Mouse (Mus musculus) MEL (cell line): ENCODE results near the gene Sbk1. TPM values are rescaled to one million over a fixed set of nuclear protein-coding genes. Genes with fewer than 3 reads are reported as not detected.

ENCODE experiments used
- DNase-seq: peaks from one replicate; pipeline ENCODE4 v3.0.0; 2011; ENCODE audit warnings: low read depth, low spot score
- H3K27ac ChIP-seq: 2 replicates; pipeline ENCODE4 v1.5.1; 2012; ENCODE audit warnings: low read depth, mild to moderate bottlenecking, control low read depth, low read length, moderate library complexity; ENCODE audit not compliant: control insufficient read depth
- H3K27me3 ChIP-seq, 2 experiments: fragments of 150-350 bp in 1 of 2; sonication (generic) in 1 of 2; 2 replicates each; pipeline ENCODE4 v1.6.1; 2012; ENCODE audit warnings: low read length in 2 of 2, mild to moderate bottlenecking in 2 of 2, improper control_type of control experiment in 1 of 2, moderate library complexity in 1 of 2; ENCODE audit not compliant: insufficient read depth in 2 of 2, control insufficient read depth in 1 of 2
- H3K36me3 ChIP-seq, 2 experiments: 2 replicates each; pipeline ENCODE4 v1.6.1; 2012 to 2014; ENCODE audit warnings: low read length in 2 of 2, improper control_type of control experiment in 1 of 2, inconsistent platforms in 1 of 2, mild to moderate bottlenecking in 1 of 2; ENCODE audit not compliant: insufficient read depth in 2 of 2, control insufficient read depth in 1 of 2
- H3K4me1 ChIP-seq, 2 experiments: fragments of 150-350 bp in 1 of 2; sonication (generic) in 1 of 2; 2 replicates each; pipeline ENCODE4 v1.6.1; 2012; ENCODE audit warnings: low read length in 2 of 2, improper control_type of control experiment in 1 of 2, mild to moderate bottlenecking in 1 of 2; ENCODE audit not compliant: insufficient read depth in 2 of 2, control insufficient read depth in 1 of 2
- H3K4me3 ChIP-seq, 2 experiments: fragments of 150-350 bp in 1 of 2; sonication (generic) in 1 of 2; 2 replicates each; pipeline ENCODE4 v1.5.1; 2012; ENCODE audit warnings: low read depth in 2 of 2, low read length in 2 of 2, mild to moderate bottlenecking in 2 of 2, moderate library complexity in 2 of 2, control low read depth in 1 of 2, improper control_type of control experiment in 1 of 2; ENCODE audit not compliant: control insufficient read depth in 1 of 2, insufficient read depth in 1 of 2
- H3K79me2 ChIP-seq: 2 replicates; pipeline ENCODE4 v1.6.1; 2012; ENCODE audit warnings: mild to moderate bottlenecking, low read length, moderate library complexity; ENCODE audit not compliant: control insufficient read depth, poor library complexity, insufficient read depth
- H3K9ac ChIP-seq: 2 replicates; pipeline ENCODE4 v1.6.1; 2012; ENCODE audit warnings: low read depth, mild to moderate bottlenecking, control low read depth, low read length, moderate library complexity; ENCODE audit not compliant: control insufficient read depth, poor library complexity, severe bottlenecking
- H3K9me3 ChIP-seq: fragments of 150-350 bp; sonication (generic); replicated peaks from 2 replicates; pipeline ENCODE4 v1.6.1; 2012; ENCODE audit warnings: mild to moderate bottlenecking, low read length, improper control_type of control experiment, moderate library complexity; ENCODE audit not compliant: insufficient read depth
- BHLHE40 ChIP-seq: IDR thresholded peaks from 2 replicates; pipeline ENCODE4 v1.6.1; 2012; ENCODE audit warnings: low read depth, mild to moderate bottlenecking, inconsistent platforms, low read length, improper control_type of control experiment, borderline replicate concordance
- CHD1 ChIP-seq: IDR thresholded peaks from 2 replicates; pipeline ENCODE4 v1.6.1; 2012; ENCODE audit warnings: low read depth, mild to moderate bottlenecking, inconsistent platforms, low read length, improper control_type of control experiment
- CHD2 ChIP-seq: IDR thresholded peaks from 2 replicates; pipeline ENCODE4 v1.6.1; 2011; ENCODE audit warnings: low read length, improper control_type of control experiment
- CTCF ChIP-seq, 3 experiments: IDR thresholded peaks in 2 of 3; conservative IDR thresholded peaks in 1 of 3; 2 replicates each; pipeline ENCODE4 v1.5.1; 2011 to 2012; ENCODE audit warnings: low read length in 3 of 3, low read depth in 2 of 3, mild to moderate bottlenecking in 2 of 3, improper control_type of control experiment in 1 of 3, inconsistent platforms in 1 of 3, mixed read lengths in 1 of 3, moderate library complexity in 1 of 3; ENCODE audit not compliant: control insufficient read depth in 1 of 3, insufficient read depth in 1 of 3, poor library complexity in 1 of 3, severe bottlenecking in 1 of 3
- E2F4 ChIP-seq: IDR thresholded peaks from 2 replicates; pipeline ENCODE4 v1.6.1; 2011; ENCODE audit warnings: low read depth, low read length, improper control_type of control experiment, borderline replicate concordance
- EP300 ChIP-seq, 2 experiments: IDR thresholded peaks; 2 replicates each; pipeline ENCODE4 v1.6.1; 2011; ENCODE audit warnings: improper control_type of control experiment in 2 of 2, low read length in 2 of 2, low read depth in 1 of 2, mild to moderate bottlenecking in 1 of 2
- ETS1 ChIP-seq: IDR thresholded peaks from 2 replicates; pipeline ENCODE4 v1.6.1; 2012; ENCODE audit warnings: low read depth, mild to moderate bottlenecking, inconsistent platforms, low read length, improper control_type of control experiment, moderate library complexity
- HCFC1 ChIP-seq: IDR thresholded peaks from 2 replicates; pipeline ENCODE4 v1.6.1; 2012; ENCODE audit warnings: low read depth, mild to moderate bottlenecking, inconsistent platforms, low read length, improper control_type of control experiment, moderate library complexity
- JUND ChIP-seq: IDR thresholded peaks from 2 replicates; pipeline ENCODE4 v1.6.1; 2011; ENCODE audit warnings: low read depth, mild to moderate bottlenecking, improper control_type of control experiment, low read length
- KAT2A ChIP-seq: conservative IDR thresholded peaks from 2 replicates; pipeline ENCODE4 v1.6.1; 2012; ENCODE audit warnings: low read depth, low read length, improper control_type of control experiment, inconsistent platforms
- MAFK ChIP-seq: IDR thresholded peaks from 2 replicates; pipeline ENCODE4 v1.6.1; 2011; ENCODE audit warnings: low read depth, mild to moderate bottlenecking, low read length, improper control_type of control experiment, borderline replicate concordance
- MAZ ChIP-seq: IDR thresholded peaks from 2 replicates; pipeline ENCODE4 v1.6.1; 2012; ENCODE audit warnings: low read depth, mild to moderate bottlenecking, inconsistent platforms, low read length, improper control_type of control experiment
- MYB ChIP-seq: IDR thresholded peaks from 2 replicates; pipeline ENCODE4 v1.6.1; 2011; ENCODE audit warnings: mild to moderate bottlenecking, low read depth, low read length, improper control_type of control experiment
- POLR2AphosphoS5 ChIP-seq: IDR thresholded peaks from 2 replicates; pipeline ENCODE4 v1.6.1; 2012; ENCODE audit warnings: low read depth, borderline replicate concordance, mild to moderate bottlenecking, inconsistent platforms, low read length, moderate library complexity, mixed read lengths
- RAD21 ChIP-seq: IDR thresholded peaks from 2 replicates; pipeline ENCODE4 v1.6.1; 2011; ENCODE audit warnings: mild to moderate bottlenecking, low read depth, low read length, improper control_type of control experiment
- RCOR1 ChIP-seq: IDR thresholded peaks from 2 replicates; pipeline ENCODE4 v1.6.1; 2012; ENCODE audit warnings: low read depth, mild to moderate bottlenecking, inconsistent platforms, low read length, improper control_type of control experiment
- TAL1 ChIP-seq: IDR thresholded peaks from 2 replicates; pipeline ENCODE4 v1.6.1; 2012; ENCODE audit warnings: mild to moderate bottlenecking, inconsistent platforms, low read length, moderate library complexity, mixed read lengths
- UBTF ChIP-seq: IDR thresholded peaks from 2 replicates; pipeline ENCODE4 v1.6.1; 2012; ENCODE audit warnings: low read depth, mild to moderate bottlenecking, inconsistent platforms, low read length, improper control_type of control experiment, moderate library complexity, borderline replicate concordance; ENCODE audit not compliant: insufficient read depth
- USF1 ChIP-seq: IDR thresholded peaks from 2 replicates; pipeline ENCODE4 v1.6.1; 2014; ENCODE audit warnings: low read depth, mild to moderate bottlenecking, inconsistent platforms, low read length, improper control_type of control experiment, moderate library complexity
- USF2 ChIP-seq, 2 experiments: IDR thresholded peaks; 2 replicates each; pipeline ENCODE4 v1.6.1; 2011 to 2012; ENCODE audit warnings: improper control_type of control experiment in 2 of 2, low read length in 2 of 2, borderline replicate concordance in 1 of 2, inconsistent platforms in 1 of 2, low read depth in 1 of 2, mild to moderate bottlenecking in 1 of 2; ENCODE audit not compliant: insufficient read depth in 1 of 2
- ZKSCAN1 ChIP-seq: IDR thresholded peaks from 2 replicates; pipeline ENCODE4 v1.6.1; 2012; ENCODE audit warnings: low read depth, mild to moderate bottlenecking, inconsistent platforms, low read length, improper control_type of control experiment, moderate library complexity
- ZNF384 ChIP-seq: IDR thresholded peaks from 2 replicates; pipeline ENCODE4 v1.6.1; 2012; ENCODE audit warnings: low read depth, mild to moderate bottlenecking, inconsistent platforms, low read length, improper control_type of control experiment
- polyA plus RNA-seq, 2 experiments: library from polyadenylated mRNA; stranded (reverse) in 1 of 2; unstranded in 1 of 2; fragments of >175 nt in 1 of 2; fragments of >200 nt in 1 of 2; gene quantifications; 2 replicates each; pipeline versions ENCODE4 v1.2.1 to v1.2.4; 2012; ENCODE audit warnings: low replicate concordance in 2 of 2, low read depth in 1 of 2; ENCODE audit not compliant: insufficient read length in 2 of 2, insufficient read depth in 1 of 2, missing spikeins in 1 of 2
- total RNA-seq: library from RNA; depleted of rRNA; stranded (reverse); fragments of 300-350 nt; gene quantifications from 2 replicates; pipeline ENCODE4 v1.2.3, GENCODE M21; 2012

The Sbk1 gene
- total and polyA plus RNA-seq, 3 experiments: 3.9 to 5.4 TPM; not detected in 1

- Histone ChIP-seq H3K27me3 (peaks cover 2 to 3% of the 10 kb centered on the region in 2 experiments; a peak in 2 of 4 replicates), H3K4me3 (no peak overlapping the region), H3K27ac (no peak overlapping the region), H3K9ac (no peak overlapping the region), H3K36me3 (peaks cover 0 to 3% of the 10 kb centered on the region in 2 experiments; a peak in 1 of 4 replicates), H3K79me2 (no peaks in the 10 kb centered on the region), H3K9me3 (no peaks in the 10 kb centered on the region), H3K4me1 (peaks cover 0 to 7% of the 10 kb centered on the region in 2 experiments; a peak in 1 of 4 replicates)
- no peak for DNase-seq
- TF ChIP-seq ZKSCAN1: no peak
- no peak for TF ChIP-seq TAL1
- TF ChIP-seq MYB: no peak
- TF ChIP-seq CHD2: no peak
- TF ChIP-seq MAZ: no peak
- no peak for TF ChIP-seq KAT2A
- no peak for TF ChIP-seq MAFK
- 0 out of 4 replicates have a peak, but pooled peaks of 1 of the 2 experiments have one; percentile 21 for TF ChIP-seq EP300 (IDR thresholded peaks at IDR 0.05; ENCODE audit: low read depth in 1 of 2, low read length in 2 of 2)
Observed at GRCm38 (mm10) chr7:126261823-126262222, 10.6 kb upstream of the Sbk1 start.

GRCm38 (mm10) chr7:126263964-126264363, 8.5 kb upstream of the Sbk1 start:
- H3K27me3 ChIP-seq: peaks cover 5 to 6% of the 10 kb centered on the region in 2 experiments; a peak in 3 of 4 replicates
- DNase-seq: no peak

DNA sequence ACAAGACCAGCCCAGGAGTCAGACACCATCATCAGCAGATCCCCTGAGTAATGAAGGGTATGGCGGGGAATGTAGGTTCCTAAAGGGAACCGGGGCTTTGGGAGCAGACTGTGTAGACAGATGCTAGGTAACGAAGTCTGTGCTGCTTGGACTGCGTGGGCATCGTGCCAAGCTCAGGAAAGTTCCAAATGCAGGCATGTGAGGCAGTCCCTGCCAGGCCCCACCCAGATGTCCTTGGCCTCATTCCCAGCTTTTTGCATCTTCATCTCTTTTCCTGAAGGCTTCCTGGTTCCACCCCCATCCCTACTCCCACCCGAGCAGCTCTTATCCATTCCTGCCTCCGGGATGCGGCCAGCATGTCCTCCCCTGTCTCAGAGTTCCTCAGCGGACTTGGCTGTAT, 6.5 kb upstream of the Sbk1 start:
- H3K27me3 ChIP-seq: peaks cover 10 to 11% of the 10 kb centered on the region in 2 experiments; a peak in 3 of 4 replicates
- H3K79me2 ChIP-seq: no peaks in the 10 kb centered on the region

More at GRCm38 (mm10) chr7:126263964-126264363, 8.5 kb upstream of the Sbk1 start:
- Histone ChIP-seq H3K79me2 (no peaks in the 10 kb centered on the region), H3K9me3 (no peaks in the 10 kb centered on the region), H3K4me3 (no peak overlapping the region), H3K36me3 (peaks cover 0 to 3% of the 10 kb centered on the region in 2 experiments; a peak in 1 of 4 replicates), H3K27ac (no peak overlapping the region), H3K4me1 (peaks cover 0 to 7% of the 10 kb centered on the region in 2 experiments; a peak in 1 of 4 replicates), H3K9ac (no peak overlapping the region)
- TF ChIP-seq JUND: no peak
- TF ChIP-seq MYB: no peak
- TF ChIP-seq BHLHE40: no peak

More for the DNA sequence above, 6.5 kb upstream of the Sbk1 start:
- peaks cover 0 to 3% of the 10 kb centered on the region in 2 experiments; a peak in 1 of 4 replicates for H3K36me3 ChIP-seq
- DNase-seq: no peak
- no peak overlapping the region for H3K4me3 ChIP-seq
- TF ChIP-seq CHD2 (no peak), HCFC1 (no peak), ZKSCAN1 (no peak), TAL1 (no peak), E2F4 (no peak), CHD1 (no peak), KAT2A (no peak), USF2 (IDR thresholded peaks at IDR 0.05; ENCODE audit: borderline replicate concordance in 1 of 2, insufficient read depth in 1 of 2, low read depth in 1 of 2, low read length in 2 of 2) (no peak), ETS1 (no peak), ZNF384 (no peak), CTCF (IDR thresholded peaks at IDR 0.05 in 2 of 3, conservative IDR thresholded peaks at IDR 0.05 in 1 of 3; ENCODE audit: control insufficient read depth in 1 of 3, insufficient read depth in 1 of 3, low read depth in 2 of 3, low read length in 3 of 3, poor library complexity in 1 of 3, severe bottlenecking in 1 of 3) (no peak), RAD21 (no peak), UBTF (no peak), USF1 (no peak), POLR2AphosphoS5 (no peak), RCOR1 (no peak)
- H3K9me3 ChIP-seq: no peaks in the 10 kb centered on the region
- no peak overlapping the region for H3K27ac ChIP-seq
- H3K4me1 ChIP-seq: peaks cover 0 to 7% of the 10 kb centered on the region in 2 experiments; a peak in 1 of 4 replicates
- H3K9ac ChIP-seq: no peak overlapping the region
